30 mouse cellular contexts compared by ENCODE assay signal in genomic region chr8:64399554-64399953, GRCm38 (mm10).
"Had no signal": no experiment of that assay in that cellular context is flagged by ENCODE, and none has a peak within 500 bp of the region (broad histone marks: within the 10 kb centered on the region; RNA-seq: fewer than 3 reads in every experiment).

No protein-coding gene starts in this region.

- H3K36me3 ChIP-seq: heart, embryonic 12.5 days; heart, embryonic 13.5 days; heart, embryonic 15.5 days; hindbrain, embryonic 10.5 days; hindbrain, embryonic 12.5 days; hindbrain, embryonic 13.5 days; hindbrain, embryonic 15.5 days; intestine, embryonic 15.5 days; kidney, embryonic 15.5 days had no signal

- H3K9me3 ChIP-seq: heart, embryonic 12.5 days; heart, embryonic 13.5 days; heart, embryonic 15.5 days; hindbrain, embryonic 10.5 days; hindbrain, embryonic 12.5 days; hindbrain, embryonic 13.5 days; hindbrain, embryonic 15.5 days; intestine, embryonic 15.5 days; kidney, embryonic 15.5 days had no signal

- H3K9ac ChIP-seq: heart, embryonic 12.5 days; heart, embryonic 13.5 days; heart, embryonic 15.5 days; hindbrain, embryonic 12.5 days; hindbrain, embryonic 13.5 days; hindbrain, embryonic 14.5 days; hindbrain, embryonic 15.5 days; intestine, embryonic 15.5 days; kidney, embryonic 15.5 days had no signal

- DNase-seq: heart, postnatal 10 days; heart, postnatal 14 days; heart, postnatal 36 days; heart, postnatal 4 days; kidney, adult 11 months; kidney, adult 18-20 months; kidney, adult 2 months; kidney, adult 8-10 months; kidney, adult 9 months; kidney, postnatal 10 days; kidney, postnatal 14 days; kidney, postnatal 25 days; kidney, postnatal 36 days; kidney, postnatal 4 days; layer of hippocampus, adult 9-11 months; layer of hippocampus, postnatal 36 days had no signal

- H3K4me3 ChIP-seq: heart, embryonic 12.5 days; heart, embryonic 13.5 days; heart, embryonic 15.5 days; hindbrain, embryonic 10.5 days; hindbrain, embryonic 12.5 days; hindbrain, embryonic 13.5 days; hindbrain, embryonic 15.5 days; intestine, embryonic 15.5 days; kidney, embryonic 15.5 days; layer of hippocampus, adult 2 months; left cerebral cortex, adult 2 months had no signal

- H3K4me1 ChIP-seq: heart, embryonic 15.5 days; hindbrain, embryonic 10.5 days; hindbrain, embryonic 12.5 days; hindbrain, embryonic 13.5 days; hindbrain, embryonic 15.5 days; intestine, embryonic 15.5 days had no signal

- H3K27ac ChIP-seq: heart, embryonic 13.5 days; heart, embryonic 15.5 days; hindbrain, embryonic 10.5 days; hindbrain, embryonic 12.5 days; hindbrain, embryonic 13.5 days; hindbrain, embryonic 14.5 days; hindbrain, embryonic 15.5 days; hindbrain, postnatal 0 days; intestine, embryonic 15.5 days; kidney, embryonic 15.5 days; kidney, postnatal 0 days; layer of hippocampus, adult 2 months; left cerebral cortex, adult 2 months had no signal
